8 mouse cellular contexts compared by ENCODE assay signal in genomic region chr8:104099347-104100099, GRCm38 (mm10). TPM values are rescaled to one million over a fixed set of nuclear protein-coding genes. Genes with fewer than 3 reads are reported as not detected.
DNase-seq lines count a peak whose midpoint lies in the region; ATAC-seq lines count a peak whose summit lies in the region.

No protein-coding gene starts in this region.

- peak; percentile 82 for DNase-seq in 416B (ENCODE audit: low read depth)
- DNase-seq in T-cell, adult 2 months (ENCODE audit: low spot score): peak; percentile 49
- DNase-seq in kidney, adult 18-20 months: peak; percentile 45
- DNase-seq in spleen, postnatal 36 days (ENCODE audit: low spot score in 2 of 2): peak; percentile 60 to 67
- no peak for DNase-seq in frontal cortex, adult 2 months (ENCODE audit: extremely low spot score in 1 of 2, low spot score in 1 of 2)
- DNase-seq in layer of hippocampus, adult 8-10 months (ENCODE audit: low spot score in 2 of 2): no peak

- WGBS in forebrain, embryonic 16.5 days: 57% methylated on average over 20 of the region's 20 CpGs
- WGBS in lung, embryonic 15.5 days: 46% methylated on average over 20 of the region's 20 CpGs

- H3K4me3 ChIP-seq in forebrain, embryonic 16.5 days (replicated peaks; ENCODE audit: low read length): no peak overlapping the region
- H3K4me3 ChIP-seq in lung, embryonic 15.5 days: no peak overlapping the region

- H3K9ac ChIP-seq in forebrain, embryonic 16.5 days (replicated peaks; ENCODE audit: low read depth, low read length): no peak overlapping the region
- no peak overlapping the region for H3K9ac ChIP-seq in lung, embryonic 15.5 days

- H3K4me1 ChIP-seq in forebrain, embryonic 16.5 days (replicated peaks; ENCODE audit: control insufficient read depth, insufficient read depth, low read length): 0 out of 2 replicates have a peak, but pooled peaks cover 5% of the 10 kb centered on the region
- H3K4me1 ChIP-seq in lung, embryonic 15.5 days: peaks cover 23% of the 10 kb centered on the region

- no peaks in the 10 kb centered on the region for H3K9me3 ChIP-seq in forebrain, embryonic 16.5 days (ENCODE audit: control insufficient read depth, low read length)
- H3K9me3 ChIP-seq in lung, embryonic 15.5 days: no peaks in the 10 kb centered on the region

- H3K4me2 ChIP-seq in forebrain, embryonic 16.5 days (ENCODE audit: low read length): no peak overlapping the region
- H3K4me2 ChIP-seq in lung, embryonic 15.5 days: peak overlapping the region; percentile 20; the same call in 1 of the 2 replicates

- ATAC-seq in forebrain, embryonic 16.5 days: peak; percentile 23; the same call in 1 of the 2 replicates
- peak; percentile 36 for ATAC-seq in lung, embryonic 15.5 days (ENCODE audit: borderline replicate concordance, extremely low read depth, low FRiP score, low TSS enrichment)

- H3K36me3 ChIP-seq in forebrain, embryonic 16.5 days (ENCODE audit: control insufficient read depth, insufficient read depth): no peaks in the 10 kb centered on the region
- H3K36me3 ChIP-seq in lung, embryonic 15.5 days: no peaks in the 10 kb centered on the region

- H3K27ac ChIP-seq in forebrain, embryonic 16.5 days (ENCODE audit: low read length): no peak overlapping the region
- peak overlapping the region; percentile 91 for H3K27ac ChIP-seq in lung, embryonic 15.5 days

- no peaks in the 10 kb centered on the region for H3K27me3 ChIP-seq in forebrain, embryonic 16.5 days (replicated peaks; ENCODE audit: control insufficient read depth, insufficient read depth, low read length)
- no peaks in the 10 kb centered on the region for H3K27me3 ChIP-seq in lung, embryonic 15.5 days

RNA-seq across cellular contexts. Expression of gene Cdh5, which starts 1.9 kb away (rescaled TPM):
- polyA plus RNA-seq in forebrain, embryonic 16.5 days (2015; fragmentation: Nextera tagmentation; extraction: Ambion mirVana): 9.2 and 12.6 TPM in 2 replicates
- polyA plus RNA-seq in lung, embryonic 15.5 days (2015; fragmentation: Nextera tagmentation; extraction: Ambion mirVana): 71.2 and 74.7 TPM in 2 replicates
- polyA plus RNA-seq in frontal cortex, adult 2 months (2012; rRNA removed): 13.6 and 13.8 TPM in 2 replicates
- total RNA-seq in layer of hippocampus, adult 8-10 months (2022): 10 to 100 TPM in 1 of 4 experiments, 1 to 10 TPM in 3; 9.3 to 10.4 (median 9.7) TPM

Comparison
In these comparisons a context has a peak if more than half of its experiments do, and no peak if none do; other contexts are left out.
1. DNase-seq: peak in 416B (single experiment), T-cell, adult 2 months (single experiment), kidney, adult 18-20 months (single experiment) and spleen, postnatal 36 days (2 of 2); none in frontal cortex, adult 2 months (0 of 2) and layer of hippocampus, adult 8-10 months (0 of 2).